Mouse (Mus musculus) lung, embryonic 14.5 days (tissue): ENCODE measurements around the gene Apof. TPM values are rescaled to one million over a fixed set of nuclear protein-coding genes. Genes with fewer than 3 reads are reported as not detected.

Experiments
- ATAC-seq: fragments of 200-750 bp; cut with Nextera tagmentation; 2 replicates; pipeline ENCODE4 v1.8.0; 2017; ENCODE audit warnings: mild to moderate bottlenecking, moderate TSS enrichment, moderate library complexity; ENCODE audit not compliant: insufficient read depth
- DNase-seq: peaks from one replicate; pipeline ENCODE4 v3.0.0-alpha.2; 2015
- H3K27ac ChIP-seq: fragments of 300-500 bp; sonication (generic); 2 replicates; pipeline ENCODE4 v1.5.1; 2014; ENCODE audit warnings: low read depth, mild to moderate bottlenecking, moderate library complexity
- H3K27me3 ChIP-seq: fragments of 300-500 bp; sonication (generic); 2 replicates; pipeline ENCODE4 v1.6.1; 2014; ENCODE audit warnings: low read length, control low read depth; ENCODE audit not compliant: insufficient read depth
- H3K36me3 ChIP-seq: fragments of 300-500 bp; sonication (generic); 2 replicates; pipeline ENCODE4 v1.6.1; 2014; ENCODE audit warnings: control low read depth; ENCODE audit not compliant: insufficient read depth
- H3K4me1 ChIP-seq: fragments of 300-500 bp; sonication (generic); 2 replicates; pipeline ENCODE4 v1.6.1; 2014; ENCODE audit warnings: antibody characterized with exemption, control low read depth; ENCODE audit not compliant: insufficient read depth
- H3K4me2 ChIP-seq: fragments of 300-500 bp; sonication (generic); 2 replicates; pipeline ENCODE4 v1.6.1; 2014; ENCODE audit warnings: mild to moderate bottlenecking
- H3K4me3 ChIP-seq: fragments of 300-500 bp; sonication (generic); 2 replicates; pipeline ENCODE4 v1.5.1; 2014; ENCODE audit warnings: low read depth, low read length
- H3K9ac ChIP-seq: fragments of 300-500 bp; sonication (generic); 2 replicates; pipeline ENCODE4 v1.6.1; 2014
- H3K9me3 ChIP-seq: fragments of 300-500 bp; sonication (generic); 2 replicates; pipeline ENCODE4 v1.6.1; 2016; ENCODE audit warnings: low read depth, low read length, control low read depth
- CTCF ChIP-seq: IDR thresholded peaks from 2 replicates; pipeline ENCODE4 v1.5.1; 2016; ENCODE audit warnings: antibody characterized with exemption, low read depth
- WGBS: fragments of 180-500 bp; shearing (Covaris S2); extraction: QIAGEN DNeasy Blood & Tissue Kit; methylation state at CpG from one replicate; pipeline ENCODE4 v1.1.7; 2014; 5-methylcytosine and 5-hydroxymethylcytosine counted together
- polyA plus RNA-seq: library from polyadenylated mRNA; unstranded; fragments of >200 nt; fragmentation: Nextera tagmentation; extraction: Ambion mirVana; gene quantifications from 2 replicates; pipeline ENCODE4 v1.2.1, GENCODE M21; 2014

Apof gene
- not detected in 2 replicates for polyA plus RNA-seq

GRCm38 (mm10) chr10:128268371-128268770, at the start of gene Apof:
TSS of gene Apof (plus strand) at chr10:128268671.
- 54% methylated on average over 6 of the region's 6 CpGs for WGBS
- H3K9ac ChIP-seq: no peak within 1 kb of the TSS
- no peak for TF ChIP-seq CTCF
- no peak within 1 kb of the TSS for H3K4me2 ChIP-seq
- H3K4me3 ChIP-seq: no peak within 1 kb of the TSS
- H3K27me3 ChIP-seq: no peaks in the 10 kb centered on the region
- DNase-seq (no peak), ATAC-seq (no peak)
- no peaks in the 10 kb centered on the region for H3K4me1 ChIP-seq
- H3K27ac ChIP-seq: no peak within 1 kb of the TSS
- H3K9me3 ChIP-seq: no peaks in the 10 kb centered on the region
- no peaks in the 10 kb centered on the region for H3K36me3 ChIP-seq

GRCm38 (mm10) chr10:128221533-128222286, 46.8 kb upstream of the Apof start:
- WGBS: 50% methylated on average over 16 of the region's 16 CpGs
- H3K4me2 ChIP-seq: no peak overlapping the region
- H3K36me3 ChIP-seq: no peaks in the 10 kb centered on the region
- no peaks in the 10 kb centered on the region for H3K4me1 ChIP-seq
- no peak overlapping the region for H3K4me3 ChIP-seq
- no peaks in the 10 kb centered on the region for H3K9me3 ChIP-seq
- ATAC-seq (no peak), DNase-seq (no peak)
- no peak overlapping the region for H3K27ac ChIP-seq
- no peak overlapping the region for H3K9ac ChIP-seq
- no peaks in the 10 kb centered on the region for H3K27me3 ChIP-seq
- TF ChIP-seq CTCF: no peak

GRCm38 (mm10) chr10:128225064-128225463, 43.4 kb upstream of the Apof start:
- TF ChIP-seq CTCF: no peak
- Histone ChIP-seq H3K4me2 (no peak overlapping the region), H3K4me1 (no peaks in the 10 kb centered on the region), H3K9ac (no peak overlapping the region), H3K4me3 (no peak overlapping the region), H3K27ac (no peak overlapping the region), H3K9me3 (no peaks in the 10 kb centered on the region), H3K36me3 (no peaks in the 10 kb centered on the region), H3K27me3 (no peaks in the 10 kb centered on the region)
- ATAC-seq: no peak
- 56% methylated on average over 5 of the region's 5 CpGs for WGBS
- no peak for DNase-seq

- no peak for TF ChIP-seq CTCF
- Histone ChIP-seq H3K4me1 (no peaks in the 10 kb centered on the region), H3K4me3 (no peak within 1 kb of the TSS), H3K4me2 (no peak within 1 kb of the TSS), H3K36me3 (no peaks in the 10 kb centered on the region), H3K9me3 (no peaks in the 10 kb centered on the region), H3K27me3 (no peaks in the 10 kb centered on the region), H3K9ac (no peak within 1 kb of the TSS), H3K27ac (no peak within 1 kb of the TSS)
- no peak for DNase-seq
- 46% methylated on average over 4 of the region's 4 CpGs for WGBS
- no peak for ATAC-seq
Observed at GRCm38 (mm10) chr10:128225538-128225937, 42.9 kb upstream of the Apof start, which contains the start of gene Mip. TSS of gene Mip (plus strand) at chr10:128225838.

- H3K9me3 ChIP-seq: no peaks in the 10 kb centered on the region
- no peak for TF ChIP-seq CTCF
- H3K9ac ChIP-seq: no peak overlapping the region
- H3K4me1 ChIP-seq: peaks cover 4% of the 10 kb centered on the region; the same call in 1 of the 2 replicates
- no peak overlapping the region for H3K4me2 ChIP-seq
- H3K27me3 ChIP-seq: no peaks in the 10 kb centered on the region
- no peaks in the 10 kb centered on the region for H3K36me3 ChIP-seq
- H3K27ac ChIP-seq: no peak overlapping the region
- no peak overlapping the region for H3K4me3 ChIP-seq
- no peak for ATAC-seq
- peak; percentile 24 for DNase-seq
- 72% methylated on average over 9 of the region's 9 CpGs for WGBS
Observed at GRCm38 (mm10) chr10:128227592-128227991, 40.9 kb upstream of the Apof start.

- H3K9me3 ChIP-seq: no peaks in the 10 kb centered on the region
- ATAC-seq (no peak), DNase-seq (no peak)
- no peak for TF ChIP-seq CTCF
- no peak overlapping the region for H3K4me2 ChIP-seq
- H3K27ac ChIP-seq: no peak overlapping the region
- H3K27me3 ChIP-seq: no peaks in the 10 kb centered on the region
- H3K4me3 ChIP-seq: no peak overlapping the region
- peaks cover 4% of the 10 kb centered on the region; the same call in 1 of the 2 replicates for H3K4me1 ChIP-seq
- H3K36me3 ChIP-seq: no peaks in the 10 kb centered on the region
- no peak overlapping the region for H3K9ac ChIP-seq
- WGBS: 85% methylated on average over 8 of the region's 8 CpGs
Observed at GRCm38 (mm10) chr10:128228009-128228408, 40.5 kb upstream of the Apof start.

- Histone ChIP-seq H3K4me3 (no peak overlapping the region), H3K36me3 (peaks cover 5% of the 10 kb centered on the region), H3K27ac (no peak overlapping the region), H3K9me3 (no peaks in the 10 kb centered on the region), H3K4me2 (peak overlapping the region; percentile 84), H3K9ac (peak overlapping the region; percentile 87), H3K4me1 (peaks cover 4% of the 10 kb centered on the region; the same call in 1 of the 2 replicates), H3K27me3 (no peaks in the 10 kb centered on the region)
- WGBS: 71% methylated on average over 12 of the region's 12 CpGs
- no peak for ATAC-seq
- no peak for DNase-seq
- TF ChIP-seq CTCF: no peak
Observed at GRCm38 (mm10) chr10:128230582-128230981, 37.9 kb upstream of the Apof start.
